Mouse (Mus musculus): ENCODE measurements around the gene Epb41l1. TPM values are rescaled to one million over a fixed set of nuclear protein-coding genes. Genes with fewer than 3 reads are reported as not detected.

The Epb41l1 gene
- polyA plus RNA-seq, 1 experiment from 2014 or later = 2.5 TPM

DNA sequence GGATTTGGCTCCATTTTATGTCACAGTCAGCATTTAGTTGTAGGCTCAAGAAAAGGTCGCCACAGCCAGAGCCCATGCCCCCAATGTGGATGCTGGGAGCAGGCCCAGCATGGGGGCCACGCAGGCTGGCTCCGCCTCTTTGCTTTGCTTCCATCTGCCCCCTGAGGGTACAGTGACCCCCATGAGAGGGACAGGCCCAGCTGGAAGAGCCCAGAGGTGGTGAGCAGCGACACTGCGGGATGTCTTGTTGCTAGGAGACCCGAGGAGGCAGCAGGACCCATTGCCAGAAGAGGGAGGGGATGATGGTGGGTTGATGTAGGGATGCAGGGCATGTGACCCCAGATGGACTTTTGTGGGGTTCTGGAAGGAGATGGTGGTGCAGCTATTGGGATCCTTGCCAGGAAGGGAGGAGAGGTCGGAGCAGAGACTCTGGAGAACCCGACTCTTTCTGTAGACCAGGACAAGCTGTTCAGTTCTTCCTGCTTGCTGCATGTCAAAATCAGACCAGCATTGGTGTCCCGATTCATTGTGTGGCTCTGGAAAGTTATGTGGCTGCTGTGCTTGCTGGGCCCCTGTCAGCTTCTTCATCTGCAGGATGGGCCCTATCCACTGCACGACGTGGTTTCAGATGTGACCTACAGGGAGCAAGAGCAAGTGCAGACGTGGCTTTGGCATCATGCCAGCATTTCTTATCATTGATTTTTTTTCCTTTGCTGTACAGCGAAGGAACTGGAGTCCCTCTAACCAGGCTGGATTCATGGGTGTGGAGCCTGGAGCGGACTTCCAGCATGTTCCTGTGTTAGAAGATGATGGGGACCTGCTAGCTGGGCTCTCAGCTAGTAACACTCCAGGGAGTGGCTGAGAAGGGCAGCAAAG is 41.7 kb downstream of the Epb41l1 start:
- WGBS = 59% methylated on average over 14 of the region's 14 CpGs
- Histone ChIP-seq H3K4me3 (replicated peaks) (no peak overlapping the region), H3K27me3 (no peaks in the 10 kb centered on the region), H3K4me1 (replicated peaks) (peaks cover 16% of the 10 kb centered on the region; the same call in 1 of the 2 replicates), H3K27ac (no peak overlapping the region), H3K36me3 (no peaks in the 10 kb centered on the region), H3K4me2 (no peak overlapping the region), H3K9ac (replicated peaks) (no peak overlapping the region), H3K9me3 (no peaks in the 10 kb centered on the region)
- no peak for ATAC-seq (ENCODE audit: insufficient number of reproducible peaks, insufficient read depth, low FRiP score, low TSS enrichment, low read depth)

DNA sequence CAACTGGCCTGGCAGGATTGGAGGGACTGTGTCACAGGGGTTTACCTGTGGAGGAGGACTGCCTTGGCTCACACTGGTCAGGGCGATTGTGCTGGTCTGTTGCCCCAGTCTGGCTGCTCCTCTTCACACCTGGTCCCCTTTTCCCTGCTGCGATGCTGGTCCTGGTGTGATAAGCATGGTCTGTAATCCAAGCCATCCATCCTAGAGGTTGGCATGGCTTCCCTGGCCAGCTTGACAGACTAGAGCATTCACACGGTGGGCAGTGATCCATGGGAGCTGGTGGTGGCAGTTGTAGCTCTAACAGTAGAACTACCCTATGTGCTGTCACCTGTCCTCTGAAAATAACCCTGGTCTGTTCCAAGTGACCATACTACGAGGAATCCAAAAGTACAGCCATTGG is 43.7 kb downstream of the Epb41l1 start:
- no peaks in the 10 kb centered on the region for H3K27me3 ChIP-seq
- no peak overlapping the region for H3K27ac ChIP-seq
- H3K4me1 ChIP-seq (replicated peaks) = peaks cover 16% of the 10 kb centered on the region; the same call in 1 of the 2 replicates
- H3K36me3 ChIP-seq = no peaks in the 10 kb centered on the region
- WGBS = 85% methylated on average over 4 of the region's 4 CpGs
- ATAC-seq (ENCODE audit: insufficient number of reproducible peaks, insufficient read depth, low FRiP score, low TSS enrichment, low read depth) = no peak
- no peak overlapping the region for H3K4me2 ChIP-seq
- H3K9me3 ChIP-seq = no peaks in the 10 kb centered on the region
- H3K4me3 ChIP-seq (replicated peaks) = no peak overlapping the region
- H3K9ac ChIP-seq (replicated peaks) = no peak overlapping the region

DNA sequence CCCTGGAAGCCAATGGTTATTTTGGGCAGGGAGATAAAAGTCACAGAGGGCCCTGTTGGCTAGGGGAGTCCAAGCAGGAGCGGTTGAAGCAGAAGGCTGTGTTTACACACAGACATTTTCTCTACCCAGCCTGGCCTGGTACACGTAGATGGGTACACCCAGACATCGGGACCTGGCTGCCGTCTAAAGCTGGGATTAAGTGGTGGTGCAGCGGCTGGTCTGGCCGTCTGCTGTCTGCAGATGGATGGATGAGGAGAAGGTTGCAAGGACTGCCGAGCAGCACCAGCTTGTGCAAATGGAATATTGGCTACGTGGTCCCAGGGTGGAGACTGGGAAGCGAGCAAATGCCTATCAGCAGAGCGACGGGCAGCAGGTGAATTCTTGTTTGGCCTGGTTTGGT is 46.8 kb downstream of the Epb41l1 start:
- Histone ChIP-seq H3K27ac (no peak overlapping the region), H3K4me2 (no peak overlapping the region), H3K9me3 (no peaks in the 10 kb centered on the region), H3K4me1 (replicated peaks) (0 out of 2 replicates have a peak, but pooled peaks cover 3% of the 10 kb centered on the region), H3K36me3 (no peaks in the 10 kb centered on the region), H3K4me3 (replicated peaks) (no peak overlapping the region), H3K27me3 (no peaks in the 10 kb centered on the region), H3K9ac (replicated peaks) (no peak overlapping the region)
- WGBS = 86% methylated on average over 11 of the region's 11 CpGs
- ATAC-seq (ENCODE audit: insufficient number of reproducible peaks, insufficient read depth, low FRiP score, low TSS enrichment, low read depth) = no peak

DNA sequence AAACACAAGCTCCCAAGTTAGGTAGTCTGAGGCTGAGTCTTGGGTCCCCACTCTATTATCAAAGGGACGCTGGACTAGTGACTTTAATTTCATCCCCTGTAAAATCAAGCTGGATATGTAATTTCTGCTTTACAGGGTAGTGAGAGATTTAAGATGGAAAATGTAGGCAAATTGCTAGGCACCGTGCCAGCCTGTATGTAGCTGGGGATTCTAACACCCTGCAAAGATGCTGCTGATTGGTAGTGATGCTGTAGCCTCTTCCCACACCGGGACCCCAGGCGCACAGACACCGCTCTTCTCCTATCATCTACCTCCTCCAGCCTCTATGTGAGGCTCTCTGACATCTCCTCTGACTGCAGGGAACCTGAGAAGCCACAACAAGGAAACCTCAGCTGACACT is 48.2 kb downstream of the Epb41l1 start:
- WGBS = 90% methylated on average over 5 of the region's 5 CpGs
- Histone ChIP-seq H3K4me1 (replicated peaks) (peaks cover 2% of the 10 kb centered on the region; the same call in 1 of the 2 replicates), H3K4me2 (no peak overlapping the region), H3K4me3 (replicated peaks) (no peak overlapping the region), H3K36me3 (no peaks in the 10 kb centered on the region), H3K27ac (no peak overlapping the region), H3K9me3 (no peaks in the 10 kb centered on the region), H3K27me3 (no peaks in the 10 kb centered on the region), H3K9ac (replicated peaks) (no peak overlapping the region)
- no peak for ATAC-seq (ENCODE audit: insufficient number of reproducible peaks, insufficient read depth, low FRiP score, low TSS enrichment, low read depth)

- Histone ChIP-seq H3K9ac (replicated peaks) (no peak overlapping the region), H3K27ac (no peak overlapping the region), H3K4me2 (no peak overlapping the region), H3K36me3 (no peaks in the 10 kb centered on the region), H3K4me3 (replicated peaks) (no peak overlapping the region), H3K9me3 (no peaks in the 10 kb centered on the region), H3K27me3 (no peaks in the 10 kb centered on the region), H3K4me1 (replicated peaks) (peaks cover 8% of the 10 kb centered on the region)
- no peak for ATAC-seq (ENCODE audit: insufficient number of reproducible peaks, insufficient read depth, low FRiP score, low TSS enrichment, low read depth)
- 67% methylated on average over 8 of the region's 8 CpGs for WGBS
These were observed 48.8 kb downstream of the Epb41l1 start for GRCm38 (mm10) chr2:156469508-156469907.

DNA sequence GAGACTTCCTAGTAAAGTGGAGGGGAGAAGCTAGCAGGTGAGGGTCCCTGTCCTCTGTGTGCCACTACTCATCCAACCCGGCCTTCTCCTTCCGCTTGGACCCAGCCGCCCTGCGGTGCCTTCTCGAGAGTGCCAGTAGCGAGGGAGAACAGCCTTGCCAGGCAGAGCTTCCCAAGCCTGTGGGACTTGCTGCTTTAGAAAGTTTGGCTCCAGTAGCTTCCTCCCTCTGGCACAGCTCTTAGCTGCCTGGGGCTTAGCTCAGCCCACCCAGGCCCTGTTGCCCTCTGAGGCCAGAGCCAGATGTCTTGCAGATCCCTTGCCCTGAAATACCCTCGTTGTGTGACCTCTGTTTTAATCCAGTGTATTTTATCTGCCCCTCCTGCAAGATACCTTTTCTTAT is 50.2 kb downstream of the Epb41l1 start:
- Histone ChIP-seq H3K36me3 (no peaks in the 10 kb centered on the region), H3K4me3 (replicated peaks) (no peak overlapping the region), H3K4me1 (replicated peaks) (peaks cover 16% of the 10 kb centered on the region), H3K4me2 (no peak overlapping the region), H3K27me3 (no peaks in the 10 kb centered on the region), H3K9me3 (no peaks in the 10 kb centered on the region), H3K27ac (no peak overlapping the region), H3K9ac (replicated peaks) (no peak overlapping the region)
- 86% methylated on average over 7 of the region's 7 CpGs for whole genome bisulfite sequencing
- ATAC-seq (ENCODE audit: insufficient number of reproducible peaks, insufficient read depth, low FRiP score, low TSS enrichment, low read depth) = no peak

DNA sequence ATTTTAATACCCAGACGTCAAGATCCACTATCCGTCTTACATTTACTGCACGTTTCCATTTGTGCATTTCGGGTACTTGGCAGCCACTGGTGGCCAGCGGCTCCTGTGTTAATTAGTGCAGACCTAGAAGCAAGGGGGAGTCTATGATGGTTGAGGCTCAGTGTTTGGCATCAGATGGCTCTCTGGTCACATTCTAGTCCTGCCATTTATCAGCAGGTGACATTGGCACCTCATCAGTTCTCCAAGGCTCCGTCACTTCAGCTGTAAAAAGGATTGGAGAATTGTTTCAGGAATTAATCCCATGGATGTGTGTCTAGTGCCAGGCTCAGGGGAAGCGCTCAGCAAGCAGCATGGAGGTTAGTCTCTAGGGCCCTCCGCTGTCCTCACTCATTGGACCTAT is 51.6 kb downstream of the Epb41l1 start:
- WGBS = 83% methylated on average over 8 of the region's 8 CpGs
- H3K4me3 ChIP-seq (replicated peaks) = no peak overlapping the region
- H3K4me1 ChIP-seq (replicated peaks) = peaks cover 30% of the 10 kb centered on the region

GRCm38 (mm10) chr2:156473696-156474095 is 53.0 kb downstream of the Epb41l1 start:
- Histone ChIP-seq H3K4me2 (no peak overlapping the region), H3K27ac (no peak overlapping the region), H3K27me3 (no peaks in the 10 kb centered on the region), H3K9ac (replicated peaks) (no peak overlapping the region), H3K36me3 (no peaks in the 10 kb centered on the region), H3K4me1 (replicated peaks) (peaks cover 30% of the 10 kb centered on the region), H3K9me3 (no peaks in the 10 kb centered on the region), H3K4me3 (replicated peaks) (no peak overlapping the region)
- WGBS = 69% methylated on average over 8 of the region's 8 CpGs
- no peak for ATAC-seq (ENCODE audit: insufficient number of reproducible peaks, insufficient read depth, low FRiP score, low TSS enrichment, low read depth)

More for the DNA sequence above, 51.6 kb downstream of the Epb41l1 start:
- H3K36me3 ChIP-seq = no peaks in the 10 kb centered on the region
- H3K4me2 ChIP-seq = no peak overlapping the region
- H3K9me3 ChIP-seq = no peaks in the 10 kb centered on the region
- ATAC-seq (ENCODE audit: insufficient number of reproducible peaks, insufficient read depth, low FRiP score, low TSS enrichment, low read depth) = no peak
- no peaks in the 10 kb centered on the region for H3K27me3 ChIP-seq
- H3K27ac ChIP-seq = no peak overlapping the region
- no peak overlapping the region for H3K9ac ChIP-seq (replicated peaks)

- peaks cover 30% of the 10 kb centered on the region for H3K4me1 ChIP-seq (replicated peaks)
- no peak overlapping the region for H3K27ac ChIP-seq
- WGBS = 50% methylated on average over 3 of the region's 3 CpGs
- H3K9me3 ChIP-seq = no peaks in the 10 kb centered on the region
- no peaks in the 10 kb centered on the region for H3K27me3 ChIP-seq
- H3K9ac ChIP-seq (replicated peaks) = no peak overlapping the region
- H3K4me3 ChIP-seq (replicated peaks) = no peak overlapping the region; the same call in 1 of the 2 replicates
- no peak for ATAC-seq (ENCODE audit: insufficient number of reproducible peaks, insufficient read depth, low FRiP score, low TSS enrichment, low read depth)
- H3K4me2 ChIP-seq = no peak overlapping the region
- H3K36me3 ChIP-seq = no peaks in the 10 kb centered on the region
These were observed 53.4 kb downstream of the Epb41l1 start for GRCm38 (mm10) chr2:156474111-156474510.

DNA sequence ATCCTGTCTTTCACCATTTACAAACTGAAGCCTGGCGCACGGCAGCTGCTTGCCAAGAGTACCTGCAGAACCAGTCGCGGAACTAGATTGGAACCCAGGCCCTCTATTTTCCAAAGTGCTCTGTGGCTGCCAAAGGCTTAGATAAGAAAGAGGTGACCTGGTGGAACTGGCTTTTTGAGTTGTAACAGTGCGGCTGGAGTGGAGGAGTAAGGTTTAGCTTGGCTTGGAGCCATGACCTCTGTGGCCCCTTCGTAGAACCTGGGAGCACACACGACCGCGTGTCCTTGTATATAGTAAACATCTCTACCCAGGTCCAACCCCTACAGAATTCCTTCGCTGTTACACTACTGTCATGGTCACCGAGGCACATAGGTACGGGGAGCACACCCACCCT is 54.2 kb downstream of the Epb41l1 start:
- 0 out of 2 replicates have a peak, but pooled peaks have one; percentile 27 for ATAC-seq (ENCODE audit: insufficient number of reproducible peaks, insufficient read depth, low FRiP score, low TSS enrichment, low read depth)
- no peaks in the 10 kb centered on the region for H3K27me3 ChIP-seq
- H3K9ac ChIP-seq (replicated peaks) = peak overlapping the region; percentile 91
- peak overlapping the region; percentile 66 for H3K4me3 ChIP-seq (replicated peaks)
- peak overlapping the region; percentile 66; the same call in 1 of the 2 replicates for H3K27ac ChIP-seq
- peaks cover 30% of the 10 kb centered on the region for H3K4me1 ChIP-seq (replicated peaks)
- H3K9me3 ChIP-seq = no peaks in the 10 kb centered on the region
- H3K36me3 ChIP-seq = no peaks in the 10 kb centered on the region
- WGBS = 25% methylated on average over 12 of the region's 12 CpGs
- H3K4me2 ChIP-seq = peak overlapping the region; percentile 86

- H3K4me1 ChIP-seq (replicated peaks) = peaks cover 30% of the 10 kb centered on the region
- peak overlapping the region; percentile 66 for H3K4me3 ChIP-seq (replicated peaks)
- H3K36me3 ChIP-seq = no peaks in the 10 kb centered on the region
- ATAC-seq (ENCODE audit: insufficient number of reproducible peaks, insufficient read depth, low FRiP score, low TSS enrichment, low read depth) = peak; percentile 49
- under 1% methylated on average over 71 of the region's 80 CpGs for WGBS
- peak overlapping the region; percentile 76 for H3K27ac ChIP-seq
- no peaks in the 10 kb centered on the region for H3K9me3 ChIP-seq
- H3K9ac ChIP-seq (replicated peaks) = peak overlapping the region; percentile 91
- no peaks in the 10 kb centered on the region for H3K27me3 ChIP-seq
- H3K4me2 ChIP-seq = peak overlapping the region; percentile 86
These were observed 54.8 kb downstream of the Epb41l1 start for GRCm38 (mm10) chr2:156475285-156476110.
